Mouse (Mus musculus) erythroid progenitor cell, adult 5-6 weeks (primary cell): ENCODE results near the gene Srd5a1. TPM values are rescaled to one million over a fixed set of nuclear protein-coding genes. Genes with fewer than 3 reads are reported as not detected.

Experiments used
- ATAC-seq: replicated peaks from 2 replicates; pipeline ENCODE4 v1.8.0; 2016; ENCODE audit warnings: moderate number of reproducible peaks, mild to moderate bottlenecking, moderate TSS enrichment, inconsistent platforms; ENCODE audit not compliant: poor library complexity, low FRiP score, severe bottlenecking
- total RNA-seq, 2 experiments: library from RNA; stranded (forward) in 1 of 2; stranded (reverse) in 1 of 2; fragments of 150-400 nt in 1 of 2; fragments of 186-747, 209-891 nt in 1 of 2; gene quantifications; 2 replicates each; pipeline versions ENCODE4 v1.2.3 to v1.2.4; 2015 to 2017; ENCODE audit warnings: low replicate concordance in 2 of 2

The Srd5a1 gene
- total RNA-seq, 2 experiments from 2014 or later, result 2.1 TPM; not detected in 1

DNA sequence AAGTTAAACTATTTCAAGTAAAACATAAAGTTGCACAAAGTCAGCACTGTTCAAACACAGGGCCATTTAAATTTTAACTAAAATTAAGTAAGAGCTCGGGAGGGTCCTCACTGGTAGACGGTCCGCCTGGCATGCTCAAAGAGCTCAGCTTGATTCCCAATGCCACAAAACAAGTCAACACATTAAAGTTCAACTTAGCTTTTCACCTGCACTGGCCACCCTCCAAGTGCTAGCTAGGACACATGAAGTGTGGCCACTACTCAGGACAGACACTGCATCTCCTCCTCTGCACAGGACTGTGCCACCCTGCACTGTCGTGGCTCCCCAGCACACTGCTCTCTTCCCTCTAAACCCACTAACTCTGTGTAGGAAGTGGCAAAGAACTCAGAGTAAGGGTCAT, 85.4 kb downstream of the Srd5a1 start:
- ATAC-seq, result no peak

DNA sequence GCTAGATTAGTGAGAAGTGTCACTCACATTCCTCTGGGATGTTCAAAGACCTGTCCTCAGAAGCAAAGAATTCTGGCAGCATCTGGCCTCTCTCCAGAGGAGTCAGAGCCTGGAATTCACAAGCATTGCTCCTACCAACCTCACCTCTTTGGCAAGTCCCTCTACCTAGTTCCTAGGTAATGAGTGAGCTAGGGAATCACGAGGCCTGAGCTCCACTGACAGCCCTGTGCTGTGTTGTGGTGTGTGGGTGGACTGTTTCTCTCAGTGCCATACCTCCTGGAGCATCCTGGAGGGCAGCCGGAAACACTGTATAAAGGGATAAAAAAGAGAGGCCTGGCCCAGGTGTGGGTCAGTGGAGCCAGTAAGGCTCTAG, 87.1 kb downstream of the Srd5a1 start:
- no peak for ATAC-seq

Other genes starting within 250 kb of the Srd5a1 start
- 21.8 and 22.3 TPM in 2 replicates for gene Nsun2, start 77.7 kb downstream of the Srd5a1 start, total RNA-seq (2015; ENCODE audit: low replicate concordance)
- gene Nsun2, start 77.7 kb downstream of the Srd5a1 start, total RNA-seq (2017; ENCODE audit: low replicate concordance), result 28.1 and 33.8 TPM in 2 replicates
- gene Tent4a, start 76.8 kb downstream of the Srd5a1 start, total RNA-seq (2015; ENCODE audit: low replicate concordance), result 34.0 and 37.5 TPM in 2 replicates
- 33.8 and 48.0 TPM in 2 replicates for gene Tent4a, start 76.8 kb downstream of the Srd5a1 start, total RNA-seq (2017; ENCODE audit: low replicate concordance)
- gene Ube2ql1, start 128.4 kb upstream of the Srd5a1 start, total RNA-seq (2015; ENCODE audit: low replicate concordance), result not detected in 2 replicates
- not detected in 2 replicates for gene Ube2ql1, start 128.4 kb upstream of the Srd5a1 start, total RNA-seq (2017; ENCODE audit: low replicate concordance)
- 21.3 and 38.1 TPM in 2 replicates for gene Med10, start 191.0 kb upstream of the Srd5a1 start, total RNA-seq (2015; ENCODE audit: low replicate concordance)
- 13.4 and 18.4 TPM in 2 replicates for gene Med10, start 191.0 kb upstream of the Srd5a1 start, total RNA-seq (2017; ENCODE audit: low replicate concordance)